ENCODE assay signal across 8 mouse cellular contexts in genomic region chr5:115543509-115544253, GRCm38 (mm10). TPM values are rescaled to one million over a fixed set of nuclear protein-coding genes. Genes with fewer than 3 reads are reported as not detected.
DNase-seq lines count a peak whose midpoint lies in the region; ATAC-seq and TF ChIP-seq lines count a peak whose summit lies in the region.

No protein-coding gene starts in this region.

- TF ChIP-seq CTCF in MEL (IDR thresholded peaks at IDR 0.05 in 2 of 3, conservative IDR thresholded peaks at IDR 0.05 in 1 of 3; ENCODE audit: control insufficient read depth in 1 of 3, insufficient read depth in 1 of 3, low read depth in 2 of 3, low read length in 3 of 3, poor library complexity in 1 of 3, severe bottlenecking in 1 of 3) = no peak
- no peak for TF ChIP-seq CTCF in hindbrain, postnatal 0 days (IDR thresholded peaks at IDR 0.05; ENCODE audit: low read depth)

- no peak overlapping the region for H3K4me3 ChIP-seq in MEL (ENCODE audit: control insufficient read depth in 1 of 2, insufficient read depth in 1 of 2, low read depth in 2 of 2, low read length in 2 of 2)
- 0 out of 2 replicates have a peak overlapping the region, but pooled peaks have one; percentile 6 for H3K4me3 ChIP-seq in brown adipose tissue, adult 24 weeks (ENCODE audit: insufficient read depth, low read depth, low read length)
- H3K4me3 ChIP-seq in forebrain, embryonic 16.5 days (replicated peaks; ENCODE audit: low read length) = no peak overlapping the region
- H3K4me3 ChIP-seq in hindbrain, postnatal 0 days (ENCODE audit: low read length) = no peak overlapping the region

- no peak overlapping the region for H3K9ac ChIP-seq in MEL (ENCODE audit: control insufficient read depth, low read depth, low read length, poor library complexity, severe bottlenecking)
- peak overlapping the region; percentile 18; the same call in 1 of the 2 replicates for H3K9ac ChIP-seq in forebrain, embryonic 16.5 days (replicated peaks; ENCODE audit: low read depth, low read length)
- H3K9ac ChIP-seq in hindbrain, postnatal 0 days (replicated peaks; ENCODE audit: low read length) = no peak overlapping the region

- no peak for TF ChIP-seq RAD21 in MEL (IDR thresholded peaks at IDR 0.05; ENCODE audit: low read depth, low read length)

- no peak overlapping the region for H3K27ac ChIP-seq in MEL (ENCODE audit: control insufficient read depth, low read depth, low read length)
- H3K27ac ChIP-seq in brown adipose tissue, adult 24 weeks (replicated peaks; ENCODE audit: low read depth, low read length) = no peak overlapping the region
- H3K27ac ChIP-seq in forebrain, embryonic 16.5 days (ENCODE audit: low read length) = no peak overlapping the region; the same call in 1 of the 2 replicates
- H3K27ac ChIP-seq in hindbrain, postnatal 0 days = 0 out of 2 replicates have a peak overlapping the region, but pooled peaks have one; percentile 2

- ATAC-seq in forebrain, embryonic 16.5 days = peak; percentile 54
- ATAC-seq in hindbrain, postnatal 0 days = peak; percentile 76
- peak; percentile 60 for ATAC-seq in megakaryocyte, adult 5-6 weeks (ENCODE audit: poor library complexity, severe bottlenecking)

- no peak for TF ChIP-seq EP300 in MEL (IDR thresholded peaks at IDR 0.05; ENCODE audit: low read depth in 1 of 2, low read length in 2 of 2)

- intact Hi-C loops in left cerebral cortex, postnatal 25 days (cut with DNase I) = no loop called here

- 45% methylated on average over 17 of the region's 17 CpGs for WGBS in forebrain, embryonic 16.5 days
- 29% methylated on average over 17 of the region's 17 CpGs for WGBS in hindbrain, postnatal 0 days

- no peaks in the 10 kb centered on the region; a peak in 2 of 4 replicates for H3K36me3 ChIP-seq in MEL (ENCODE audit: control insufficient read depth in 1 of 2, insufficient read depth in 2 of 2, low read length in 2 of 2)
- H3K36me3 ChIP-seq in forebrain, embryonic 16.5 days (ENCODE audit: control insufficient read depth, insufficient read depth) = no peaks in the 10 kb centered on the region
- peaks cover 10% of the 10 kb centered on the region; the same call in 1 of the 2 replicates for H3K36me3 ChIP-seq in hindbrain, postnatal 0 days (ENCODE audit: insufficient read depth, low read length)

- peak; percentile 49 for DNase-seq in MEL (ENCODE audit: low read depth, low spot score)
- DNase-seq in hindbrain, postnatal 0 days (ENCODE audit: low spot score) = peak; percentile 81
- peak; percentile 38 to 71 for DNase-seq in left cerebral cortex, postnatal 25 days (ENCODE audit: low spot score in 2 of 2)
- peak; percentile 55 for DNase-seq in right cerebral cortex, postnatal 4 days
- no peak for DNase-seq in embryo, embryonic 11 days

- TF ChIP-seq POLR2A in MEL (IDR thresholded peaks at IDR 0.05; ENCODE audit: control insufficient read depth in 1 of 2, insufficient read depth in 1 of 2, low read depth in 1 of 2, low read length in 2 of 2, poor library complexity in 1 of 2) = no peak

- H3K4me1 ChIP-seq in MEL (ENCODE audit: control insufficient read depth in 1 of 2, insufficient read depth in 2 of 2, low read length in 2 of 2) = peaks cover 0 to 6% of the 10 kb centered on the region in 2 experiments; a peak in 3 of 4 replicates
- peaks cover 21% of the 10 kb centered on the region for H3K4me1 ChIP-seq in brown adipose tissue, adult 24 weeks (ENCODE audit: control insufficient read depth, insufficient read depth, insufficient read length, low read length)
- H3K4me1 ChIP-seq in forebrain, embryonic 16.5 days (replicated peaks; ENCODE audit: control insufficient read depth, insufficient read depth, low read length) = peaks cover 16% of the 10 kb centered on the region
- H3K4me1 ChIP-seq in hindbrain, postnatal 0 days (ENCODE audit: insufficient read depth, low read length) = peaks cover 12% of the 10 kb centered on the region

- H3K27me3 ChIP-seq in MEL (ENCODE audit: control insufficient read depth in 1 of 2, insufficient read depth in 2 of 2, low read length in 2 of 2) = no peaks in the 10 kb centered on the region
- H3K27me3 ChIP-seq in forebrain, embryonic 16.5 days (replicated peaks; ENCODE audit: control insufficient read depth, insufficient read depth, low read length) = no peaks in the 10 kb centered on the region
- H3K27me3 ChIP-seq in hindbrain, postnatal 0 days (ENCODE audit: insufficient read depth, low read length) = no peaks in the 10 kb centered on the region

- no peaks in the 10 kb centered on the region for H3K9me3 ChIP-seq in MEL (replicated peaks; ENCODE audit: insufficient read depth, low read length)
- no peaks in the 10 kb centered on the region for H3K9me3 ChIP-seq in forebrain, embryonic 16.5 days (ENCODE audit: control insufficient read depth, low read length)
- H3K9me3 ChIP-seq in hindbrain, postnatal 0 days (ENCODE audit: low read length) = no peaks in the 10 kb centered on the region

- peaks cover 2% of the 10 kb centered on the region; the same call in 1 of the 2 replicates for H3K79me2 ChIP-seq in MEL (ENCODE audit: control insufficient read depth, insufficient read depth, low read length, poor library complexity)

- no peak overlapping the region for H3K4me2 ChIP-seq in forebrain, embryonic 16.5 days (ENCODE audit: low read length)
- peak overlapping the region; percentile 6; the same call in 1 of the 2 replicates for H3K4me2 ChIP-seq in hindbrain, postnatal 0 days (ENCODE audit: low read depth, low read length)

TF ChIP-seq in MEL, 35 proteins besides CTCF, POLR2A, EP300 and RAD21:
- TF ChIP-seq NELFE (IDR thresholded peaks at IDR 0.05; ENCODE audit: low read depth, low read length) = no peak
- no peak for TF ChIP-seq ZKSCAN1 (IDR thresholded peaks at IDR 0.05; ENCODE audit: low read depth, low read length)

RNA-seq across cellular contexts. Expression of gene Rplp0, which starts 15.6 kb away (rescaled TPM):
- 2,878 and 3,028 TPM in 2 replicates for total RNA-seq in MEL (2012; rRNA removed)
- polyA plus RNA-seq in MEL (2012; ENCODE audit: insufficient read depth in 1 of 2, insufficient read length in 2 of 2, low read depth in 1 of 2, low replicate concordance in 2 of 2, missing spikeins in 1 of 2) = 1,000 to 10,000 TPM; 3,294 to 4,164 TPM
- 575 and 685 TPM in 2 replicates for polyA plus RNA-seq in brown adipose tissue, adult 24 weeks (2012; ENCODE audit: insufficient read depth, insufficient read length, missing spikeins)
- polyA plus RNA-seq in forebrain, embryonic 16.5 days (2015; fragmentation: Nextera tagmentation; extraction: Ambion mirVana) = 944 and 986 TPM in 2 replicates
- total RNA-seq in hindbrain, postnatal 0 days (2014; rRNA removed) = 1,557 and 1,861 TPM in 2 replicates
- 786 and 796 TPM in 2 replicates for polyA plus RNA-seq in hindbrain, postnatal 0 days (2015; fragmentation: Nextera tagmentation; extraction: Ambion mirVana)
- 100 to 1,000 TPM; 208 to 218 TPM for total RNA-seq in left cerebral cortex, postnatal 25 days (2021)
- total RNA-seq in megakaryocyte, adult 5-6 weeks (2015) = 1,875 and 2,228 TPM in 2 replicates
- total RNA-seq in megakaryocyte, adult 5-6 weeks (2017) = 1,202 and 1,250 TPM in 2 replicates

RNA-seq across cellular contexts. Expression of gene Gcn1l1, which starts 21.4 kb away (rescaled TPM):
- total RNA-seq in MEL (2012; rRNA removed) = 79.7 and 93.8 TPM in 2 replicates
- 100 to 1,000 TPM in 1 of 2 experiments, 10 to 100 TPM in 1; 88.2 to 123 TPM for polyA plus RNA-seq in MEL (2012; ENCODE audit: insufficient read depth in 1 of 2, insufficient read length in 2 of 2, low read depth in 1 of 2, low replicate concordance in 2 of 2, missing spikeins in 1 of 2)
- 9.9 and 15.0 TPM in 2 replicates for polyA plus RNA-seq in brown adipose tissue, adult 24 weeks (2012; ENCODE audit: insufficient read depth, insufficient read length, missing spikeins)
- polyA plus RNA-seq in forebrain, embryonic 16.5 days (2015; fragmentation: Nextera tagmentation; extraction: Ambion mirVana) = 44.7 and 53.6 TPM in 2 replicates
- 73.4 and 81.7 TPM in 2 replicates for total RNA-seq in hindbrain, postnatal 0 days (2014; rRNA removed)
- polyA plus RNA-seq in hindbrain, postnatal 0 days (2015; fragmentation: Nextera tagmentation; extraction: Ambion mirVana) = 22.8 and 24.3 TPM in 2 replicates
- 10 to 100 TPM; 61.4 to 75.7 TPM for total RNA-seq in left cerebral cortex, postnatal 25 days (2021)
- total RNA-seq in megakaryocyte, adult 5-6 weeks (2015) = 9.0 and 9.2 TPM in 2 replicates
- 13.2 and 13.4 TPM in 2 replicates for total RNA-seq in megakaryocyte, adult 5-6 weeks (2017)

RNA-seq across cellular contexts. Expression of gene Pxn, which starts 37.2 kb away (rescaled TPM):
- 12.7 and 15.2 TPM in 2 replicates for total RNA-seq in MEL (2012; rRNA removed)
- polyA plus RNA-seq in MEL (2012; ENCODE audit: insufficient read depth in 1 of 2, insufficient read length in 2 of 2, low read depth in 1 of 2, low replicate concordance in 2 of 2, missing spikeins in 1 of 2) = 100 to 1,000 TPM in 1 of 2 experiments, 10 to 100 TPM in 1; 29.2 to 167 TPM
- polyA plus RNA-seq in brown adipose tissue, adult 24 weeks (2012; ENCODE audit: insufficient read depth, insufficient read length, missing spikeins) = 10.6 and 12.2 TPM in 2 replicates
- 20.6 and 22.5 TPM in 2 replicates for polyA plus RNA-seq in forebrain, embryonic 16.5 days (2015; fragmentation: Nextera tagmentation; extraction: Ambion mirVana)
- total RNA-seq in hindbrain, postnatal 0 days (2014; rRNA removed) = 40.6 and 41.0 TPM in 2 replicates
- polyA plus RNA-seq in hindbrain, postnatal 0 days (2015; fragmentation: Nextera tagmentation; extraction: Ambion mirVana) = 16.8 and 18.0 TPM in 2 replicates
- total RNA-seq in left cerebral cortex, postnatal 25 days (2021) = 10 to 100 TPM; 19.9 to 21.0 TPM
- total RNA-seq in megakaryocyte, adult 5-6 weeks (2015) = 81.3 and 93.8 TPM in 2 replicates
- 151 and 199 TPM in 2 replicates for total RNA-seq in megakaryocyte, adult 5-6 weeks (2017)

RNA-seq across cellular contexts. Expression of gene Sirt4, which starts 59.2 kb away (rescaled TPM):
- total RNA-seq in MEL (2012; rRNA removed) = 7.6 and 9.2 TPM in 2 replicates
- 10 to 100 TPM in 1 of 2 experiments, not detected in 1; 10.3 TPM for polyA plus RNA-seq in MEL (2012; ENCODE audit: insufficient read depth in 1 of 2, insufficient read length in 2 of 2, low read depth in 1 of 2, low replicate concordance in 2 of 2, missing spikeins in 1 of 2)
- polyA plus RNA-seq in brown adipose tissue, adult 24 weeks (2012; ENCODE audit: insufficient read depth, insufficient read length, missing spikeins) = 11.4 and 18.4 TPM in 2 replicates
- polyA plus RNA-seq in forebrain, embryonic 16.5 days (2015; fragmentation: Nextera tagmentation; extraction: Ambion mirVana) = 32.7 and 37.6 TPM in 2 replicates
- total RNA-seq in hindbrain, postnatal 0 days (2014; rRNA removed) = 25.8 and 33.7 TPM in 2 replicates
- polyA plus RNA-seq in hindbrain, postnatal 0 days (2015; fragmentation: Nextera tagmentation; extraction: Ambion mirVana) = 20.2 and 21.8 TPM in 2 replicates
- 10 to 100 TPM; 31.1 to 34.0 TPM for total RNA-seq in left cerebral cortex, postnatal 25 days (2021)
- 3.6 and 5.4 TPM in 2 replicates for total RNA-seq in megakaryocyte, adult 5-6 weeks (2015)
- total RNA-seq in megakaryocyte, adult 5-6 weeks (2017) = 2.0 and 3.3 TPM in 2 replicates
